Mouse (Mus musculus): ENCODE measurements around the gene Pex7. TPM values are rescaled to one million over a fixed set of nuclear protein-coding genes. Genes with fewer than 3 reads are reported as not detected.

Pex7 gene
- total RNA-seq, 2 experiments from 2014 or later = 27.4 to 35.1 TPM

- intact Hi-C loops (cut with DNase I) = no loop called here
- DNase-seq = no peak
These were observed 23.1 kb downstream of the Pex7 start for GRCm38 (mm10) chr10:19884409-19884808.

GRCm38 (mm10) chr10:19880437-19880836 lies 27.1 kb downstream of the Pex7 start:
- DNase-seq = no peak

GRCm38 (mm10) chr10:19879161-19879560 lies 28.3 kb downstream of the Pex7 start:
- intact Hi-C loops (cut with DNase I) = loop anchor here (5.0 kb wide), 1 partner anchor 622 kb away; no protein-coding TSS in a partner anchor
- no peak for DNase-seq

More at GRCm38 (mm10) chr10:19880437-19880836, 27.1 kb downstream of the Pex7 start:
- intact Hi-C loops (cut with DNase I) = no loop called here

GRCm38 (mm10) chr10:19877679-19878078 lies 29.8 kb downstream of the Pex7 start:
- intact Hi-C loops (cut with DNase I) = loop anchor here (5.0 kb wide), 1 partner anchor 620 kb away; no protein-coding TSS in a partner anchor
- no peak for DNase-seq

- DNase-seq = no peak
- intact Hi-C loops (cut with DNase I) = loop anchor here (5.0 kb wide), 1 partner anchor 620 kb away; no protein-coding TSS in a partner anchor
These were observed 30.2 kb downstream of the Pex7 start for GRCm38 (mm10) chr10:19877257-19877656.

GRCm38 (mm10) chr10:19876669-19877068 lies 30.8 kb downstream of the Pex7 start:
- no peak for DNase-seq
- intact Hi-C loops (cut with DNase I) = loop anchor here (5.0 kb wide), 1 partner anchor 619 kb away; no protein-coding TSS in a partner anchor

- no peak for DNase-seq
- intact Hi-C loops (cut with DNase I) = loop anchor here (5.0 kb wide), 1 partner anchor 618 kb away; no protein-coding TSS in a partner anchor
These were observed 32.1 kb downstream of the Pex7 start for GRCm38 (mm10) chr10:19875346-19875745.

GRCm38 (mm10) chr10:19855597-19856306 lies 51.7 kb downstream of the Pex7 start:
- no peak for DNase-seq
- intact Hi-C loops (cut with DNase I) = no loop called here

GRCm38 (mm10) chr10:19853609-19854008 lies 53.9 kb downstream of the Pex7 start:
- no peak for DNase-seq
- intact Hi-C loops (cut with DNase I) = no loop called here

GRCm38 (mm10) chr10:19852776-19853175 lies 54.7 kb downstream of the Pex7 start:
- DNase-seq = no peak
- intact Hi-C loops (cut with DNase I) = no loop called here

GRCm38 (mm10) chr10:19850998-19851691 lies 56.3 kb downstream of the Pex7 start, which contains the start of gene Slc35d3:
Gene Slc35d3, minus strand, starts transcription at chr10:19851459.
- DNase-seq = peak; percentile 9 to 11
- intact Hi-C loops (cut with DNase I) = no loop called here

- intact Hi-C loops (cut with DNase I) = no loop called here
- peak in 1 of 2 experiments; percentile 6 for DNase-seq
These were observed 56.9 kb downstream of the Pex7 start for GRCm38 (mm10) chr10:19850544-19850997.

- no peak for DNase-seq
- intact Hi-C loops (cut with DNase I) = no loop called here
These were observed 57.6 kb downstream of the Pex7 start for GRCm38 (mm10) chr10:19849771-19850365.

GRCm38 (mm10) chr10:19848928-19849770 lies 58.3 kb downstream of the Pex7 start:
- no peak for DNase-seq
- intact Hi-C loops (cut with DNase I) = no loop called here

- no peak for DNase-seq
- intact Hi-C loops (cut with DNase I) = no loop called here
These were observed 67.7 kb downstream of the Pex7 start for GRCm38 (mm10) chr10:19839836-19840235.

GRCm38 (mm10) chr10:19835887-19836710 lies 71.4 kb downstream of the Pex7 start:
- intact Hi-C loops (cut with DNase I) = no loop called here
- DNase-seq = no peak

GRCm38 (mm10) chr10:19834222-19834621 lies 73.3 kb downstream of the Pex7 start:
- no peak for DNase-seq
- intact Hi-C loops (cut with DNase I) = no loop called here

GRCm38 (mm10) chr10:19831072-19831849 lies 76.2 kb downstream of the Pex7 start:
- DNase-seq = no peak
- intact Hi-C loops (cut with DNase I) = no loop called here

- DNase-seq = no peak
- intact Hi-C loops (cut with DNase I) = no loop called here
These were observed 86.5 kb downstream of the Pex7 start for GRCm38 (mm10) chr10:19820986-19821385.

Measured in heart, postnatal 36 days (tissue).